Mouse (Mus musculus): ENCODE measurements around the gene Chil5. TPM values are rescaled to one million over a fixed set of nuclear protein-coding genes. Genes with fewer than 3 reads are reported as not detected.
"Not testable (repeated sequence)": the region's sequence is repeated elsewhere in the genome, so short reads cannot be mapped to it uniquely, and the experiment has no call there.

Chil5 gene
- total RNA-seq, 2 experiments from 2014 or later = not detected

DNA sequence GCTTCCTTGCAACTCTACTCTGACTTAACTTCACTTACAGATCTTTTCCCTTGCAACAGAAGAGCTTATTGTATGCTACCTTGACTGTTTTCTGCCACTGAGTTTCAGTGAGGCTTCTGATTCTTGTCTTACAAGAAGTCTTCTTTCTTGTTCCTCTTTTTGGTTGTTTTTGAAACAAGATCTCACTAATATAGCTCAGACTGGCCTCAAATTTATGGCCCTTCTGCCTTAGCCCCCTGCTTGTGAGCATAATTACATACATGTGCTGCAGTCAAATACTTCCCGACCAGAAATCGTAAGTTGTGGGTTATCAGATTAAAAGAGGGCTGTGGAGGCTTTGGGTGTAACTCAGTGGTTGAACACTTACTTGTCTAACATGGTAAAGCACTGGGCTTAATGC lies 37.9 kb downstream of the Chil5 start:
- no peak for DNase-seq (ENCODE audit: low spot score in 2 of 2)
- no peak overlapping the region for H3K4me3 ChIP-seq
- H3K27ac ChIP-seq = no peak overlapping the region
- TF ChIP-seq CTCF (conservative IDR thresholded peaks at IDR 0.05) = no peak

DNA sequence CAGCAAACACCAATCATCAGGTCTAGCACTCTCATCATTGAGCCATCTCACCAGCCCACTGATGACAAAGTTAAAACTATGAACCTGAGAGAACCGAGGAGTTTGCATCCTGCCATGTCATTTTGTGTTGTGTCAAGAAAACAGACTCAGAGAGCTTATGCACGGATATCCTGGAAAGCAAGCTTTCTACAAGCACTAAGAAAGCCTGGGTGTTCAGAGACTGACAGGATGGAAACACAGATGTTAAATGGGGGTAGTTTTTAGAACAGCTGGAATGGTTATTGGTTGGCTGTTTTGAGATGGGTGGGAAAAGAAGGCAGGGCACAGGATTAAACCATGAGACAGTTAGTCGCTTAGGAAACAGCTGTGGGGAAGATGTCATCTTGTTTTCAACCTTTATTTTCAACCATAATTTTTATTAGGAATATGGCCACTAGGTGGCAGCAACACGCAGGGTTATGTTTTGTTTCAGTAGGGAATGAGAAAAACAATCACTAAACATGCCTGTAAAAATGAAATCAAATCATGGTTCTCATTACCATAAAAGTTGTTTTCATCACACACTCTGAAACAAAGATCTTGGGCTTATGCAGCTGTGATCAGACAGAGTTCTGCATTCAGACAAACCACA lies 40.8 kb downstream of the Chil5 start:
- H3K4me3 ChIP-seq = no peak overlapping the region
- TF ChIP-seq CTCF (conservative IDR thresholded peaks at IDR 0.05) = peak; percentile 88
- no peak overlapping the region for H3K27ac ChIP-seq
- peak; percentile 55 to 73 for DNase-seq (ENCODE audit: low spot score in 2 of 2)

DNA sequence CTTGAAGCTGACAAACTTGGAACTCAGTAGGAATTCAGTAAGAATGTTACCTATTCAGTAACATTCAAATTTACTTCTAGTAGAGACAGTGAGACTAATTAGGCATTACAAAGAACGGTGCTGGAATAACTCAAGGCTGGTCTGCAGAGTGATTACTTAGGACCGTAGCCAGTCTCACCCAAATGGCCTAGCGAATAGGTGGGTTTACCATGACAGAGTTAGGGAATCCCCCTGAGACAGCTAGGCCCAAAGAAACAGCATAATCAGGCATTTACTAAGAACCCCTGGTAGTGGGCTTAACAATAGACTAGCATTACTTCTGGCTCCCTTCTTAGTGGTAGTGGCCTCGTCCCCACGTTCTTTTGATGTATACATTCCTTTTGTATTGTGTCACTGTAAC lies 43.0 kb downstream of the Chil5 start:
- DNase-seq (ENCODE audit: low spot score in 2 of 2); H3K27ac ChIP-seq; H3K4me3 ChIP-seq: not testable (repeated sequence)

DNA sequence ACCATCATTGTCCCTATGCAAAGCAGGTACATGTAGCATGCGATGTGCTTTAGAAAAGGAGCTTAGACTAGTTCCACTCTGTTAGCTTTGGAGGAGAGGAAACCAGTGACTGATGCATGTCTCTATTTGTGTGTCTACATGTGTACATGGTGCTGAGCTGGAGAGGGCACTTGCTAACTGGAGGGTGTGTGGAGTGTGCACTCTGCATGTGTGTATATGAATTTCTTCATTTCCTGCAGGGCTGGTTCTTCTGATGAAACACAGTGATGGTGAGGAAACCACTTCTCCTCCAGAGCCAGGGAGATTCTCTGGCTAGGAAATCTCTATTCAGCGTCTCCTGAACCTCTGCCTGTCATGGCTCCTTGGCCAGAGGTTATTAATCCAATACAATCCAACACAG lies 58.4 kb downstream of the Chil5 start:
- DNase-seq (ENCODE audit: low spot score in 2 of 2) = no peak

DNA sequence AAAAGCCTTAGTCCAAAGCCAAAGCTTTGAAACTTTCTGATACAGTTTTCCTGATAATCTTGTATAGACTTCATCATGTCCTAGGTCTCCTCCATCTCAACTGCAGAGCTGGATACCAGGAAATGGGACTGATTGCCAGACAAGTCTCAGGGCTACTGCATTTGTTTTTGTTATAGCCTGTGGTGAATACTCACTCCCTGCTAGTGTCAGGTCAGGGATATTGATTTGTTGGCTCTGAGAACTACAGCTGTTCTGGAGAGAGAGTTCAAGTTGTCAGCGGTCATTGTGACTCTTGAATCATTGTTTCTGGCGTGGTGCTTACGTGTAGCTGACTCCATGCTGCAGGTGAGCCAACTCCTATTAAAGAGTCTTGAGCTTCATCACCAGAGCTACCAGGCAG lies 59.2 kb downstream of the Chil5 start, which contains the start of gene Ovgp1:
Ovgp1 (plus strand) TSS at position 301 of the 400 bp plus-strand sequence.
- TF ChIP-seq CTCF (conservative IDR thresholded peaks at IDR 0.05) = no peak
- no peak for DNase-seq (ENCODE audit: low spot score in 2 of 2)
- no peak within 1 kb of the TSS for H3K4me3 ChIP-seq
- H3K27ac ChIP-seq = no peak within 1 kb of the TSS

More for the DNA sequence above, 58.4 kb downstream of the Chil5 start:
- Histone ChIP-seq H3K27ac (no peak overlapping the region), H3K4me3 (no peak overlapping the region)
- no peak for TF ChIP-seq CTCF (conservative IDR thresholded peaks at IDR 0.05)

DNA sequence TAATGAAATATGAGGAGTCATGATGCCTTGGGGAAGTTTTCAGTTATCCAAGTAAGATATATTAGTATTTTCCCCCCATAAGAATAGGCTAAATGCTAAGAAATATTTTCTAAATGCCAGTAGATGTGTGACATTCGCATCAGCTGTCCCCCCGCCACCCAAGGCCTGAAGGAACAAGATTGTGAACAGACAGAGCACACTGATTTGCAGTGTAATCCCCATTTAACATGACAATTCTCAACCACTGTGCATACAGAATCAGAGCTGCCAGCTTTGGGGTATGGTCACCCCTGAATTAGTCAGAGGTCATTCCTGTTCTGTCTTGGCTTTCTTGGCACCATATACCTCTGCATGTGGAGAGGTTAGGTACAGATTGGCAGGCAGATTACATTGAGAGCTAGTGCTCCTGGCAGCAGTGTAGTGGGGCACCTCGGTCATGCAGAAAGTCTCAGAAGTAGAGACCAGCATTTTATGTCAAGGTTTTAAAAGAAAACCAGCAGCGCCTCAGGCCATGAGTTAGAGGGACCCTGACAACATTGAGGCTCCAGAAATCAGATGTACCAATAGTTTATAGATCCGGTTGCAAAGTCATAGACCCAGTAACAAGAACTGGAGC lies 60.7 kb downstream of the Chil5 start:
- no peak for TF ChIP-seq CTCF (conservative IDR thresholded peaks at IDR 0.05)
- Histone ChIP-seq H3K4me3 (no peak overlapping the region), H3K27ac (no peak overlapping the region)
- DNase-seq (ENCODE audit: low spot score in 2 of 2) = no peak

Other genes starting within 250 kb of the Chil5 start
- gene Rap1a, start 231.5 kb downstream of the Chil5 start, total RNA-seq (2021) = 100 to 1,000 TPM in 1 of 2 experiments, 10 to 100 TPM in 1; 94.6 to 101 TPM
- gene Adora3, start 162.0 kb downstream of the Chil5 start, total RNA-seq (2021) = 1 to 10 TPM in 1 of 2 experiments, under 1 TPM in 1; 0.82 to 1.2 TPM
- gene Tmigd3, start 161.9 kb downstream of the Chil5 start, total RNA-seq (2021) = 1 to 10 TPM in 1 of 2 experiments, under 1 TPM in 1; 0.37 to 1.1 TPM
- gene I830077J02Rik, start 100.2 kb downstream of the Chil5 start, total RNA-seq (2021) = 1 to 10 TPM in 1 of 2 experiments, under 1 TPM in 1; 0.98 to 1.2 TPM
- gene Wdr77, start 73.4 kb downstream of the Chil5 start, total RNA-seq (2021) = 10 to 100 TPM; 49.6 to 50.6 TPM
- gene Atp5f1, start 72.7 kb downstream of the Chil5 start, total RNA-seq (2021) = 100 to 1,000 TPM; 250 to 262 TPM
- gene Ovgp1, start 59.1 kb downstream of the Chil5 start, total RNA-seq (2021) = 1 to 10 TPM; 2.4 to 3.7 TPM
- gene Pifo, start 18.2 kb downstream of the Chil5 start, total RNA-seq (2021) = under 1 TPM in 1 of 2 experiments, not detected in 1; 0.72 TPM
- gene Chia1, start 80.4 kb upstream of the Chil5 start, total RNA-seq (2021) = under 1 TPM; 0.42 to 0.87 TPM
- gene Chil3, start 134.8 kb upstream of the Chil5 start, total RNA-seq (2021) = not detected
- not detected for gene Chil4, start 186.7 kb upstream of the Chil5 start, total RNA-seq (2021)

Measured in layer of hippocampus, adult 2 months (tissue).